Mouse (Mus musculus) CD4-positive, CD25-positive, alpha-beta regulatory T cell, adult 4 months (primary cell): ENCODE measurements around the gene Mink1. TPM values are rescaled to one million over a fixed set of nuclear protein-coding genes. Genes with fewer than 3 reads are reported as not detected.
"Not testable (repeated sequence)": the region's sequence is repeated elsewhere in the genome, so short reads cannot be mapped to it uniquely, and the experiment has no call there.

Experiments
- ATAC-seq: one replicate; pipeline ENCODE4 v1.8.0; 2017
- polyA plus RNA-seq, 2 experiments: library from polyadenylated mRNA; unstranded; fragments of 100-300 nt; shearing (Covaris generic); gene quantifications; one replicate each; pipeline ENCODE4 v1.2.1; 2017

Gene Mink1
- polyA plus RNA-seq: 1 to 10 TPM; 5.6 to 8.4 TPM

DNA sequence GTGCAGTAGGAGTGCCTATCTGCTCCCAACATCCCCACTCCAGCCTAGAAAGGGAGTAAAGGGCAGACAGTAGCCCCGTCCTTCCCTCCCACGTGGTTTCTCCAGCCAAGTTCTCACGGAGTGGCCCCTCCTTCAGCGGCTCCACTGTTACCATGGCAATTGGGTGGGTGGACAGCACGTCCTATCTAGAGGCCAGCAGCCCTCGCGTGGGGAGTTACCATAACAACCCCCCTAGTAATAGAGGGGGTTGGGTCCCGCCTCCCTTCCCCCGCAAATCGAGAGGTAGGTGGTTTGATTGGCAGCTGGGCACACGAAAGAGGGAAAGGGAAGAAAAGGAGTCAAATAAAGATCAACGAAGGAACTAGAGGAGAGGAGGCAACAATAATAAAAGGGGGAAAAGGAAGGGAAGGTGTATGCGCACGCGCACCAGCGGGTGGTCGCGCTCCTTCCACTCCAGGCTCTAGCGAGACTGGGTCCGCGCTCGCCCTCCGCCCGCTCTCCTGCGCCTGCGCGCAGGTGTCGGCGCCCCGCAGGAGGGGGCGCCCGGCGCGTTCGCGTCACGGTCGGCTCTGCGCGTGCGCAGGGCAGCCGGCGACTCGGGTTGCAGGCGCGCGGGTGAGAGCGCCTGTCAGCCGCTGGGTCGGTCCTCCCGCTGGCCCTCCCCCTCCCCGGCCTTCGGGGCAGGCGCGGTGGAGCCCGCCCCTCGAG is at the start of gene Mink1:
Gene Mink1 (plus strand): TSS at position 595 of the 708 bp plus-strand sequence.
- peak; percentile 70 for ATAC-seq

GRCm38 (mm10) chr11:70513520-70513919 is 49.2 kb upstream of the Mink1 start:
- no peak for ATAC-seq

GRCm38 (mm10) chr11:70514288-70514687 is 48.4 kb upstream of the Mink1 start, which contains the start of gene Vmo1:
Gene Vmo1 (minus strand): TSS chr11:70514616.
- no peak for ATAC-seq

DNA sequence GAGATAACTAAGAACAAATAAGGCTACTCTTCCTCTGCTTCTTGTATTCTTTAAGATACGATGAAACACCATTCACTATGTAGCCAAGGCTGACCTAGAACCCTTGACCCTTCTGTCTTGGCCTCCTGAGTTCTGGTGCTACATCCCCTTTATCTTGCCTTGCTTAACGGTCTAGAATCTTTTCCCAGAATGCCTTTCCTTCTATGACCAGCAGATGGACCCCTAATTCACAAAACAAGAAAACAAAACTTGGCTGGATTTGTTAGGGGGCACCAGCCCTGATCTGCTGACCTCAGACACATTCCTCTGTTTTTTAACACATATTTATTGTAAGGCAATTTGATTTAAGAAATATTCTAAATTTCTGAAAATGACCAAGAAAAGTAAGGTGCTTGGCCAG is 46.3 kb upstream of the Mink1 start:
- ATAC-seq: no peak

DNA sequence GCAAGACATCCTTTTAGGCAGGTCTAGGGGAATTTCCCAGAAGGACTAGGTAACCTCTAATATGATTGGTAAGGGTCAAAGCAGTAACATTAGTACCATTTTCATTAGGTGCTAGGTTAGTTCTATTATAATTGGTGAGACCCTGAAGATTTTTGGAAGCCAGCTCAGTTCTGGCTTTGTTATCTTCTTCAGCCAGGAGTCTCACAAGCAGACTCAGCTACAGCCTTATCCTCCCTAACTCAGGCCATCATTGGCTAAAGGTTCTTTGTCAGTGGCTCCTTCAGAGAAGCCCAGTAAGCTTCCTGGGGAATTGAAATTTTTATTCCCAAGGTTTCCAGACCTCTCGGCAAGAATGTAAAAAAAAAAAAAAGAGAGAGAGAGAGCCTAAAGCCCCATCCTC is 44.2 kb upstream of the Mink1 start:
- no peak for ATAC-seq

DNA sequence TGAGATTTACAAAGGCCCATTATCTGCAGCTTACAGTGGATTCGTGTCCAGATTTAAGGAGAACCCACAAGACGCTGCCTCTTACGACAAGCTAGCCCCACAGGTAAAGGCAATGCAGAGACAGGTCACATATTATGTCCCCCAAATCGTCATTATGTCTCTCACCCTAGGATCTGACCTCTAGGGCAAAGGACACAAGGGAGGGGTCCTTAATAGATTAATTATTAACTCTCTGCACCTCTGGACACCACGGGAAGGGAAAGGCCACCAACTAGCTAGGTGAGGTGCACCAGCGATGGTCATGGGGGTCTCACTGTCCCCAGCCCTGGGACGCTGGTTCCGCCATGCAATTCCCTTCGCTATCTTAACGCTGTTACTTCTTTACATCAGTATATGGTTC is 43.8 kb upstream of the Mink1 start, which contains the start of gene Gltpd2:
Gene Gltpd2 (plus strand): TSS at position 274 of the 400 bp plus-strand sequence.
- no peak for ATAC-seq

DNA sequence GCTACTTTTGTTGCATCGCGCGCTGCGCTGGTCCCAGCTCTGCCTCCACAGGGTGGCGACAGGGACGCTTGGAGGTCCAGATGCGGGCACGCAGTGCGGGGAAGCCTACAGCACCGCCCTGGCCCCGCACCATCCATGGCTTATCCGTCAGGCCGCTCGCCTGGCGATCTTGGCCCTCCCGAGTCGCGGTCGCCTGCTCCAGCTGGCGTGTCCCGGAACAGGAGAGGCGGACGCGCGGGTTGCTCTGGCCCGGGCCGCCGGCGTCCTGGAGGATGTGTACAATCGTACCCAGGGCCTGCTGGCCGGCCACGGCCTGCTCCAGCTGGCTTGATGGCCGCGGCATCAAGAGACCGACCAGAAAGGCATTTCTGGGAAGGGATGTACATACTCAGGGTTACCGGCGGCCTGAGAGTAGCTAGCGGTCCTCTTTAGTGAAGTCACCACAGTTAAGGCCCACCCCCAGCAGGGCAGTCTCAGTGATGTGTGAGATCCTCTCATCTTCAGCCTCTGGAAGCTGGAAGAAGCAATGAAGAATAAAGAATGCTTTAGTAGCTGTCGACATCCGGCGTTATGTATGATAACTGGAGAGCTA is 42.4 kb upstream of the Mink1 start:
- no peak for ATAC-seq

DNA sequence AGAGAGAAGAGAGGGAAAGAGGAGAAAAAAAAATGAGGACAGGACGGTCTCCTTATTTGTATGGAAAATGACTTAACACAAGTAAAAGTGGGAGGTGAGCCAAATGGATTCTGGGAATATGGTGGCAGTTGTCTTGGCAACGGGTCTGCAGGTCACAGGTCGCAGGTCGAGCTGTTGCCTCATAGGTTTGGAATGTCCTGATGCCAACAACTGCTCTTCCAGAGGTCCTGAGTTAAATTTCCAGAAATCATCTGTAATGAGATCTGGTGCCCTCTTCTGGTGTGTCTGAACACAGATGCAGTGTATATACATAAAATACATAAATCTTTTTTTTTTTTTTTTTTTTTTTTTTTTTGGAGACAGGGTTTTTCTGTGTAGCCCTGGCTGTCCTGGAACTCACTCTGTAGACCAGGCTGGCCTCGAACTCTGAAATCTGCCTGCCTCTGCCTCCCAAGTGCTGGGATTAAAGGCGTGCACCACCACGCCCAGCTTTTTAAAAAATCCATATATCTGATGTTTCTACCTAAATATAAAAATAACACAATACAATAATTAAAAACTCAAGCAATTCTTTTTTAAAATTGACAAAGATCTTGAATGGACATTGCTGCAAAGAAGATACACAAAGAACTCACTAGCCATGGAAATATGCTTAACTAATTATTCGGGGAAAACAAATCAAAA is 39.2 kb upstream of the Mink1 start:
- ATAC-seq: not testable (repeated sequence)

DNA sequence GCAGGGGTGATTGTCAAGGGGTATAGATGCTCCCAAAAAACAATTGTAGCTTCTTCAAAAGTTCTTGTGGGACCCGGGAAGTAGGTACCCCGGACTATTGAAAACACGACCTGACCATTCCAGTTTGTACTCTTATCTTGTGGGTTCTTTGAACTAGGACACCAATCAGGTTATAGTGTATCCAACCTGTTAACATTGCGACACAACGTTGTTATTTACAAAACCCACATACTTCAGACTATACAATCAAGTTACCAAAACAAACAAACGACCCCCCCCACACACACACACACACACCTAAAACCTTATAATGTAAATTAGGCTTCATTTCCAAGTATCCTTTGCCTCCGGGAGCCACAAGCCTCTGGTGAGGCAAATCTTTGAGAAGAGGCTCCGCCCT is 37.9 kb upstream of the Mink1 start:
- peak; percentile 9 for ATAC-seq

DNA sequence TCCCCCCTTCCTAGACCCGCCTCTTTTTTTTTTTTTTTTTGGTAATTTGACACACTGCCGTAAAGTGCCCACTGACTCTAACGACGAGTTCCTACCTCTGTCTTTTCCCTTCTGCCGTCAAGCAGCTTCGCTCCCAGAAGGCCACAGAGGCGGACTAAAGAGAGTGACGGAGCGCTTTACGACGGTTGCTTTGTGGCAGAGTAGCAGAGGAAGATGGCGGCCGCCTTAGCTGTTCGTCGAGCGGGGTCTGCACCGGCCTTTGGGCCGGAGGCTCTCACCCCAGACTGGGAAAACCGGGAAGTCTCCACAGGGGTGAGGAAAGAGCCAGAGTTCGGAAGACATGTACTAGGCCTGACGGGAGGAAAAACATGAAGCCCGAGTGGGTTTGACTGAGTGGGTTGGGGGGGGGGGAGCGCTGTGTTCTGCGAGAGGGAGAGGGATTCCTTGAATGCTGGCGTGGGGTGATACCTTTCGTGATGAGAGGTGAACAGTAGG is 37.5 kb upstream of the Mink1 start, which contains the start of gene Psmb6:
Gene Psmb6 (plus strand): TSS at position 184 of the 495 bp plus-strand sequence.
- peak; percentile 97 for ATAC-seq

DNA sequence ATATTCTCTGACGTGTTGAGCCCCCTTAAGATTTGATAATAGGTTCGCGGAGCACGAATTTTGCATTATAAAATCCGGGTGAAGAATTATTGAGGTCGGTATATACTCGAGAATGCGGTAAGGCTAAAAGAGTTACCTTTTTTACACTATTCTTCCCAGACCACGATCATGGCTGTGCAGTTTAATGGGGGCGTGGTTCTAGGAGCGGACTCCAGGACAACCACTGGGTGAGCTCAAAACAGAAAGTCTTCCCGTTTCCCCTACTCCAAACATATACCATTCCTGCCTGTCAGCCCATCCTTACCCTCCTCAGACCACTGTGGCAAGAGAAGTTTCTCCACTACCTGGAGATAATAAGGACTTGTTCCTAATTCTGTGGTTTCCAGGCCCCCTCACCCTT is 37.0 kb upstream of the Mink1 start:
- no peak for ATAC-seq

- ATAC-seq: no peak
These were observed 36.5 kb upstream of the Mink1 start for GRCm38 (mm10) chr11:70526211-70526610.

- ATAC-seq: no peak
These were observed 34.1 kb upstream of the Mink1 start for GRCm38 (mm10) chr11:70528610-70529009.

DNA sequence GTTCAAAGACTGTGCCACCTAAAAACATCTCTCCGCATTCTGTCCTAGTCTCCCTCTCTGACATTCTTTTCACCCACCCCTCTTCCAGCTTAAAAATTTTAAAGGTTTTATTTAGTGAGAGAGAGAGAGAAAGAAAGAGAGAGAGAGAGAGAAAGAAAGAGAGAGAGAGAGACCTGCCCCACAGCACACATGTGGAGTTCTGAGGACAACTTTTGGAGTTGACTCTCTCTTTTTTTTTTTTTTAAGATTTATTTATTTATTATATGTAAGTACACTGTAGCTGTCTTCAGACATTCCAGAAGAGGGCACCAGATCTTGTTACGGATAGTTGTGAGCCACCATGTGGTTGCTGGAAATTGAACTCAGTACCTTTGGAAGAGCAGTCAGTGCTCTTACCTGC is 31.6 kb upstream of the Mink1 start:
- ATAC-seq: not testable (repeated sequence)

- no peak for ATAC-seq
These were observed 29.8 kb upstream of the Mink1 start, which contains the start of gene Gm40193 for GRCm38 (mm10) chr11:70532839-70533238. Gene Gm40193 (minus strand): TSS chr11:70532939.

GRCm38 (mm10) chr11:70539423-70539822 is 23.3 kb upstream of the Mink1 start:
- no peak for ATAC-seq

DNA sequence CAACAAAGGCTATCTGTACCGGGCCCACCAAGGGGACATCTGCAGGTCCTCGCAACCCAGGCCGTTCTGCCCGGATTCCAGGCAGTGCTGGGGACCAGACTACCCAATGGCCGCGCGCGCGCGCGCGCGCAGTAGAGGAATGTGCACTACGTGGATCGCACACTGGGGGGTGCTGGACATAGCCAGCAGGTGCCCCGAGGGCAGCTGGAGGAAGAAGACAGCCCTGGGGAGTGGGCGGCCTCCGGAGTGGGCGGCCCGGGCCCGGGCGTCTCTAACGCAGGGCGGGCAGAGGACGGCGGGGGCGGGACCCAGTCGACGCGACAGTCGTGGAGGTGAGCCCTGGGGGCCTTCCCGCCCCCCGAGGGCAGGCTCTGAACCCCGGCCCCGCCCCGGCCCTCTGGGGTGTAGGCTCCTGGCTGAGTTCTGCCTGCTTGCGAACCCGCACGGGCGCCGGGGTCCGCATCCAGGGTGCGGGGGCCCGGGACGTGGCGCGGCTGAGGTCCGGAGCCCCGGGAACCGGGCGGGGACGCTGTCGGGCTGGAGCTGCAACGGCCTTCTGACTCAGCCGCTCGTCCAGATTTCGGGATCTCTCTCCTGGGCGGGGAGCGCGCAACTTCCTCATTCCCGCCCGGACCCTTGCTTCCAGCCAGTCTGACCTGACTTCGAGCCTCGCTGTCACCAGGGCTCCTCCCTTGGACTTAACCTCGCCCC is 22.6 kb upstream of the Mink1 start, which contains the start of gene Pld2:
Gene Pld2 (plus strand): TSS at position 188 of the 711 bp plus-strand sequence.
- peak; percentile 95 for ATAC-seq

DNA sequence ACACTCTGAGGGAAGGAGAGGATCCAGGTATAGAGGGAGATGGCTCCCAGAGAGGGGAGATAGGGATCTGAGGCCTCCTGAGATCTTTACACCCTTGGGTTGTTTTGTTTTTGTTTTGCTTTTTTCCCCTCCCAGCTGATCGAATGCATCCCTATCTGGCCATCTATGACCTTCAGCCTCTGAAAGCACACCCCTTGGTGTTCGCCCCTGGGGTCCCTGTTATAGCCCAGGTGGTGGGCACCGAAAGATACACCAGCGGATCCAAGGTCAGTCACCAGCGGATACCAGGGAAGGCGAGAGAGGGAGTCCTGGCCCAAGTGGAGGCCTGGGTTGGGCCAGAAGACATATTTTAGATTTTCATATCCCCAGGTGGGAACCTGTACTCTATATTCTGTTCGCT is 21.8 kb upstream of the Mink1 start:
- no peak for ATAC-seq

DNA sequence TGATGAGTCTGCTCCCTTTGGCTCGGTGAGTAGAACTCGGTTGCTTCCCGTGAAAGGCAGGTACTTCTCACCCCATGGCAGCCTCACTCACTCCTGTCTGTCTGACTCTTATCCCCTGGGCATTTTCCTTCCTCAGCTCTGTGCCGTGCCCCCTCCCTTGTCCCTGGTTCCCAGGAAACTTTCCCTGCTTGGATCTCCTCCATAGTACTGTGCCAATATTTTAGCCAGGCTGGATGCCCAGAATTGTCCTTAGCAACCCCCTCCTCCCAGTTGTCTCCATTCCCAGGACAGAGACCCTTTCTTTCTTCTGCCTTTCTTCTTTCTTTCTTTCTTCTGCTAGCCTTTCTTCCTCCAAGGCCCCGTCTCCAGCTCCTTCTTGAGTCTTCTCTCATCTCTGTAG is 21.3 kb upstream of the Mink1 start:
- ATAC-seq: no peak

DNA sequence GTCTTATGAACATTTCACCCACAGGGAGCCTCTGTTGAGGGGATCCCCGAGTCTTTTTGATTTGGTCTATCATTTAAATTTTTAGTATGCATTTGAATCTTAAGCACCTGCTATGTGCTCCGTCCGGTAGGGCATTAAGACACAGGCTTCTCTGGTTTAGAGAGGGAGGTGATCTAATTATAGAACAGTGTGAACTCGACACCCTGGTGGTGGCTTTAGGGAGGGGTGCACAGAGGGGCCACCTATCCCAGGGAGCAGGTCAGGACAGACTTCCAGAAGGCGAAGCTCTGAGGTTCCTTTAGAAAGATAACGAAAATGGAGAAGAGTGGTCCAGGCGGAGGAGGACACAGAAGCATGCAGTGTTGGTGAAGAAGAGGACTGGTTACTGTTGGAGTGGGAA is 18.2 kb upstream of the Mink1 start:
- no peak for ATAC-seq

GRCm38 (mm10) chr11:70551526-70551925 is 11.2 kb upstream of the Mink1 start:
- ATAC-seq: no peak

- ATAC-seq: no peak
These were observed 8.7 kb upstream of the Mink1 start for GRCm38 (mm10) chr11:70553940-70554339.

DNA sequence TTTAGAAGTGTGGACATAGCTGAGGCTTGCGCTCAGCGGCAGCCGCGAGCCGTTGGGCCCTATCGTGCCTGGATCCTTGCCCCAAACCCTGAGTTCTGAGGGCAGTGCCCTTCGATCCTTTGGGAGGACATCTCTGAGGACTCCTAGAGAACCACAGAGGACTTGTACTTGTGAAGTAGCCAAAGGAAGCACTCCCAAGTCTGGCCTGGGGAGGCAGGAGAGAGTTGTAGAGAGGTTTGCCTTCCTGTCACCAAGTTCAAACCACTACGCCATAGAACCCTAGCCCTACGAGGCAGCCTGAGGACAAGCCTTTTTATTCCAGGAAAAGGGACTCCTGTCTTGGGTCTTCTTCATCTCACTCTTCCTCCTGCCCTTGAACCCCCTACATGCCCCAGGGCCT is 5.1 kb upstream of the Mink1 start:
- ATAC-seq: no peak
